Mouse (Mus musculus): ENCODE measurements around the gene Tenm3. TPM values are rescaled to one million over a fixed set of nuclear protein-coding genes. Genes with fewer than 3 reads are reported as not detected.

Gene Tenm3
- polyA plus RNA-seq, 1 experiment from 2014 or later: 7.0 TPM

DNA sequence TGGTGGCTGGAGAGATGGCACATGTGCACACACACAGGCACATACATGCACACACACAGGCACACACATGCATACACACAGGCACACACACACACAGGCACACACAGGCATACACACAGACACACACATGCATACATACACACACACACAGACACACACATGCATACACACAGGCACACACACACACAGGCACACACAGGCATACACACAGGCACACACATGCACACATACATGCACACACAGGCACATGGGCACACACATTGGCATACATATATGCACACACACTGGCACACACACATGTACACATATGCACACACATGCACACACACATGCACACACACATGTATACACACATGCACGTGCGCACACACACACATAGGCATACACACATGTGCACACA lies 271.4 kb downstream of the Tenm3 start:
- H3K27me3 ChIP-seq (replicated peaks): no peaks in the 10 kb centered on the region
- no peak for ATAC-seq (ENCODE audit: extremely low read depth, insufficient number of reproducible peaks, low FRiP score, low TSS enrichment)
- peaks cover 5% of the 10 kb centered on the region; the same call in 1 of the 2 replicates for H3K4me1 ChIP-seq
- 93% methylated on average over 2 of the region's 2 CpGs for WGBS
- H3K27ac ChIP-seq (replicated peaks): no peak overlapping the region
- H3K4me2 ChIP-seq: no peak overlapping the region
- H3K36me3 ChIP-seq: no peaks in the 10 kb centered on the region
- no peaks in the 10 kb centered on the region for H3K9me3 ChIP-seq
- H3K4me3 ChIP-seq: no peak overlapping the region
- no peak overlapping the region for H3K9ac ChIP-seq

- no peak overlapping the region for H3K9ac ChIP-seq
- H3K4me1 ChIP-seq: peaks cover 5% of the 10 kb centered on the region; the same call in 1 of the 2 replicates
- H3K27ac ChIP-seq (replicated peaks): no peak overlapping the region
- no peak overlapping the region for H3K4me3 ChIP-seq
- no peaks in the 10 kb centered on the region for H3K9me3 ChIP-seq
- ATAC-seq (ENCODE audit: extremely low read depth, insufficient number of reproducible peaks, low FRiP score, low TSS enrichment): no peak
- no peaks in the 10 kb centered on the region for H3K27me3 ChIP-seq (replicated peaks)
- WGBS: 47% methylated on average over 4 of the region's 4 CpGs
- no peak overlapping the region for H3K4me2 ChIP-seq
- H3K36me3 ChIP-seq: no peaks in the 10 kb centered on the region
Measured at GRCm38 (mm10) chr8:48568608-48569007, 275.1 kb downstream of the Tenm3 start.

DNA sequence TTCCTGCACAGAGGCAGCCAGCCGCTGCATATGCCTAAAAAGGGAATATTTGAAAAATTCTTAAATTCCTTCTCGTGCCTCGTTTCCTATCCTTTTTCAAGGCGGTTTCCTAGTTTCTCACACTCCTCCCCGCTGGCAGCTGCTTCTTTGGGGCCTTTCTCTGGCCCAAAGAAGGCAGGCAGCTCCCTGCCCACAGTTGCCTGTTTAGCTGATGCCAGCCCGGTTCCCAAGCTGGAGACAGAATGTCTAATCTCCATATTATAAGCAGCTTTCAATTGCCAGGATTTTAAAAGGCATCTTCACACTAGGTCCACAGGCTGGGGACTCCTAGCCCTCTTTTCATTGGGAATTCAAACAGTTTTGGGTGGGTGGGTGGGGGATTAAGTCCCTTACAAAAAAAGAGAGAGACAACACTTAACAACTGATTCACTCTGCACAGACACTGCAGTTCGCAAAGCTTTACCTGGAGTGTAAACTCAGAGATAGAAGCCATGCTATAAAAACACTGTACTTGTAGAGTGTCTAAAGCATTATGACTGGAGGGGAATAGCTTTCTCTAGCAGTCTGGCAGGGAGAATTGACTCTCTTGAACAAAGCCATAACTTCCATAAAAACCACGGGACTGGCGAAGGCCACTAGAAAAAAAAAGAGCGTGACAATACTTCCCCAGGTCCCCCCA lies 275.7 kb downstream of the Tenm3 start:
- 67% methylated on average over 10 of the region's 10 CpGs for whole genome bisulfite sequencing
- H3K4me1 ChIP-seq: peaks cover 5% of the 10 kb centered on the region; the same call in 1 of the 2 replicates
- no peak overlapping the region for H3K27ac ChIP-seq (replicated peaks)
- H3K36me3 ChIP-seq: no peaks in the 10 kb centered on the region
- H3K9me3 ChIP-seq: no peaks in the 10 kb centered on the region
- H3K27me3 ChIP-seq (replicated peaks): no peaks in the 10 kb centered on the region
- ATAC-seq (ENCODE audit: extremely low read depth, insufficient number of reproducible peaks, low FRiP score, low TSS enrichment): no peak
- H3K4me2 ChIP-seq: no peak overlapping the region
- H3K4me3 ChIP-seq: no peak overlapping the region
- no peak overlapping the region for H3K9ac ChIP-seq

- Histone ChIP-seq H3K27me3 (replicated peaks) (peaks cover 3% of the 10 kb centered on the region; the same call in 1 of the 2 replicates), H3K4me2 (no peak overlapping the region), H3K4me1 (no peaks in the 10 kb centered on the region), H3K36me3 (no peaks in the 10 kb centered on the region), H3K9me3 (no peaks in the 10 kb centered on the region), H3K27ac (replicated peaks) (no peak overlapping the region), H3K9ac (no peak overlapping the region), H3K4me3 (no peak overlapping the region)
- ATAC-seq (ENCODE audit: extremely low read depth, insufficient number of reproducible peaks, low FRiP score, low TSS enrichment): no peak
- 65% methylated on average over 9 of the region's 9 CpGs for WGBS
Measured at GRCm38 (mm10) chr8:48560227-48560626, 283.5 kb downstream of the Tenm3 start.

DNA sequence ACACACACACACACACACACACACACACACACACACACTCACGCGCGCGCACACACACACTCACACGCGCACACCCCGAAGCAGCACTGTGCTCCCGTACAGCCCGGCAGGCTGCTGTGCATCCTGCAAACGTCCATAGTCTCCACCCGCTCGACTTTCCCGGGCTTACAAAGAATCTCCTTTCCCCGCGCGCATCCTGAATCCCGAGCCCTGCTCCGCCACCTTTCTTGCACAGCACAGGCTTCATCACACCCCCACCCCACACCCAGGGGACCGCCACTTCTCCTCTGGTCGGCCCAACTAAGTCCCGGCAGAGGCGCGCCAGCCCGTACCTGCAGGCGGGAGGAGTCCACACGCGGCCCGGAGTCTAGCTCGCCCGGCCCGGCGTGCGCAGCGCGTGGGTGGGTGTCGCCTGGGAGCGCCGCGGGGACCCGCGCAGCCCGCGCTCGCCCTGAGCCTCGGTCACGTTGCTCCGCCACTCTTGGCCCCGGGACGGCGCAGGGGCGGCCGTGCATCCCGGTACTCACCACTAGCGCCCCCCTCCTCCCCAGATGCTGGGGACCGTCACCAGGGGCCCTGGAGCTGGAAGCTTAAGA lies 288.1 kb downstream of the Tenm3 start:
- Histone ChIP-seq H3K9ac (peak overlapping the region; percentile 89), H3K4me2 (peak overlapping the region; percentile 95), H3K4me1 (0 out of 2 replicates have a peak, but pooled peaks cover 6% of the 10 kb centered on the region), H3K27me3 (replicated peaks) (peaks cover 3% of the 10 kb centered on the region; the same call in 1 of the 2 replicates), H3K9me3 (no peaks in the 10 kb centered on the region), H3K36me3 (no peaks in the 10 kb centered on the region), H3K27ac (replicated peaks) (peak overlapping the region; percentile 91), H3K4me3 (peak overlapping the region; percentile 86)
- ATAC-seq (ENCODE audit: extremely low read depth, insufficient number of reproducible peaks, low FRiP score, low TSS enrichment): peak; percentile 52
- under 1% methylated on average over 48 of the region's 55 CpGs for WGBS

- Histone ChIP-seq H3K4me2 (peak overlapping the region; percentile 95), H3K9me3 (no peaks in the 10 kb centered on the region), H3K36me3 (no peaks in the 10 kb centered on the region), H3K9ac (peak overlapping the region; percentile 89), H3K4me3 (peak overlapping the region; percentile 86), H3K4me1 (0 out of 2 replicates have a peak, but pooled peaks cover 10% of the 10 kb centered on the region), H3K27ac (replicated peaks) (peak overlapping the region; percentile 91), H3K27me3 (replicated peaks) (peaks cover 3% of the 10 kb centered on the region; the same call in 1 of the 2 replicates)
- under 1% methylated on average over 72 of the region's 86 CpGs for WGBS
- ATAC-seq (ENCODE audit: extremely low read depth, insufficient number of reproducible peaks, low FRiP score, low TSS enrichment): peak; percentile 93
Measured at GRCm38 (mm10) chr8:48554762-48555545, 288.8 kb downstream of the Tenm3 start.

- ATAC-seq (ENCODE audit: extremely low read depth, insufficient number of reproducible peaks, low FRiP score, low TSS enrichment): no peak
- H3K4me1 ChIP-seq: 0 out of 2 replicates have a peak, but pooled peaks cover 10% of the 10 kb centered on the region
- 2% methylated on average over 9 of the region's 9 CpGs for WGBS
- no peaks in the 10 kb centered on the region for H3K36me3 ChIP-seq
- no peaks in the 10 kb centered on the region for H3K9me3 ChIP-seq
- peak overlapping the region; percentile 38; the same call in 1 of the 2 replicates for H3K27ac ChIP-seq (replicated peaks)
- H3K9ac ChIP-seq: peak overlapping the region; percentile 89
- H3K4me3 ChIP-seq: peak overlapping the region; percentile 86
- peak overlapping the region; percentile 95 for H3K4me2 ChIP-seq
- peaks cover 3% of the 10 kb centered on the region; the same call in 1 of the 2 replicates for H3K27me3 ChIP-seq (replicated peaks)
Measured at GRCm38 (mm10) chr8:48553791-48554288, 289.9 kb downstream of the Tenm3 start.

DNA sequence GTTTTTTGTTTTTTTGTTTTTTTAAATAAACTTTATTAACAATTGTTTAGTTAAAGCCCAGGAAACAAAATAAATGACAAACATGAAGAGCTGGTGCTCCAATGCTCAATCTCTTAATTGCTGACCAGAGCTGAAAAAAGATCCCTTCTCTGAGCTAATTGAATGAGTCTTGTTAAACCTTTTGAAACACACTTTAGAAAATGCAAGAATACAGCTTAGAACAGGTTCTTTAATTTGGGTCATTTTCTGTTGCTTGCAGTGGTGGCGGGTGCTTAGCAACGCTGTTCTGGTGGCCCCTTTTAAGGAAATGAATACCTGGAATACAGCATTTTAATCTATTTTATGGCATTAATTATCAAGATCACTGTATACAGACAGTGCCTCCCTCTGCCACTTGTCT lies 291.4 kb downstream of the Tenm3 start:
- 0 out of 2 replicates have a peak, but pooled peaks cover 10% of the 10 kb centered on the region for H3K4me1 ChIP-seq
- H3K9ac ChIP-seq: no peak overlapping the region
- no peak for ATAC-seq (ENCODE audit: extremely low read depth, insufficient number of reproducible peaks, low FRiP score, low TSS enrichment)
- H3K27ac ChIP-seq (replicated peaks): no peak overlapping the region
- peaks cover 3% of the 10 kb centered on the region; the same call in 1 of the 2 replicates for H3K27me3 ChIP-seq (replicated peaks)
- no peaks in the 10 kb centered on the region for H3K36me3 ChIP-seq
- no peaks in the 10 kb centered on the region for H3K9me3 ChIP-seq
- no peak overlapping the region for H3K4me3 ChIP-seq
- WGBS: 78% methylated on average over 2 of the region's 2 CpGs
- no peak overlapping the region for H3K4me2 ChIP-seq

GRCm38 (mm10) chr8:48551370-48551769 lies 292.4 kb downstream of the Tenm3 start:
- Histone ChIP-seq H3K27ac (replicated peaks) (no peak overlapping the region), H3K4me3 (no peak overlapping the region), H3K36me3 (no peaks in the 10 kb centered on the region), H3K27me3 (replicated peaks) (no peaks in the 10 kb centered on the region), H3K4me1 (0 out of 2 replicates have a peak, but pooled peaks cover 10% of the 10 kb centered on the region), H3K4me2 (no peak overlapping the region), H3K9me3 (no peaks in the 10 kb centered on the region), H3K9ac (no peak overlapping the region)
- 51% methylated on average over 5 of the region's 5 CpGs for WGBS
- ATAC-seq (ENCODE audit: extremely low read depth, insufficient number of reproducible peaks, low FRiP score, low TSS enrichment): no peak

- H3K4me3 ChIP-seq: no peak overlapping the region
- H3K27ac ChIP-seq (replicated peaks): no peak overlapping the region
- no peaks in the 10 kb centered on the region for H3K9me3 ChIP-seq
- H3K27me3 ChIP-seq (replicated peaks): no peaks in the 10 kb centered on the region
- no peak for ATAC-seq (ENCODE audit: extremely low read depth, insufficient number of reproducible peaks, low FRiP score, low TSS enrichment)
- H3K9ac ChIP-seq: no peak overlapping the region
- 83% methylated on average over 9 of the region's 9 CpGs for WGBS
- no peak overlapping the region for H3K4me2 ChIP-seq
- no peaks in the 10 kb centered on the region for H3K36me3 ChIP-seq
- peaks cover 10% of the 10 kb centered on the region; the same call in 1 of the 2 replicates for H3K4me1 ChIP-seq
Measured at GRCm38 (mm10) chr8:48548908-48549307, 294.8 kb downstream of the Tenm3 start.

DNA sequence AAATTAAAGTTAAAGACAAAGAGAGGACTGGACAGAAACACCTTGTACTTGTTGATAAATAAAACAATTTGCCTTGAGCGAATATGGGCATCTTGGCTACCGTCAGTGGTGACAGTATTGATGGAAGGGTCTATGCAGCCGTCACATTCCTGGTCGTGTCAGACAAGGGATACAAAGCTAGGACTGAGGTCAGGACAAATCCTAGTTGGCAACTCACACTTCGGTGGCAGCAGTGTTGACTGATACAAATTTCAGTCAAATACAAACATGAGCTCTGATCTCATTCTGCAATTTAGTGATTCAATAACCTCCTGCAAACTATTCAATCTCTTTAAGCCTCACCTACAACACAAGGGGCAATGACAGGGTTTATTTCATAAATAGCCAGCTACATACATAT lies 298.1 kb downstream of the Tenm3 start:
- H3K4me2 ChIP-seq: no peak overlapping the region
- 55% methylated on average over 5 of the region's 5 CpGs for WGBS
- H3K9ac ChIP-seq: no peak overlapping the region
- H3K4me3 ChIP-seq: no peak overlapping the region
- no peak for ATAC-seq (ENCODE audit: extremely low read depth, insufficient number of reproducible peaks, low FRiP score, low TSS enrichment)
- no peak overlapping the region for H3K27ac ChIP-seq (replicated peaks)
- H3K36me3 ChIP-seq: no peaks in the 10 kb centered on the region
- H3K4me1 ChIP-seq: peaks cover 29% of the 10 kb centered on the region
- H3K27me3 ChIP-seq (replicated peaks): no peaks in the 10 kb centered on the region
- no peaks in the 10 kb centered on the region for H3K9me3 ChIP-seq
